Mouse (Mus musculus) testis, adult 2 months (tissue): Measurements from ENCODE around the gene Stat3. TPM values are rescaled to one million over a fixed set of nuclear protein-coding genes. Genes with fewer than 3 reads are reported as not detected.
A peak's percentile ranks its signal among the peaks of the same experiment; 100 is the strongest.

Experiments used
- H3K27ac ChIP-seq: fragments of 200-500 bp; 2 replicates; pipeline ENCODE4 v1.5.1; 2012; ENCODE audit warnings: low read depth, low read length; ENCODE audit not compliant: control insufficient read depth, insufficient read depth
- H3K27me3 ChIP-seq: fragments of 200-500 bp; 2 replicates; pipeline ENCODE4 v1.6.1; 2012; ENCODE audit warnings: mild to moderate bottlenecking, low read length, moderate library complexity; ENCODE audit not compliant: control insufficient read depth, insufficient read depth
- H3K36me3 ChIP-seq: fragments of 200-500 bp; 2 replicates; pipeline ENCODE4 v1.6.1; 2012; ENCODE audit warnings: mild to moderate bottlenecking, low read length; ENCODE audit not compliant: control insufficient read depth, insufficient read depth
- H3K4me1 ChIP-seq: fragments of 200-500 bp; 2 replicates; pipeline ENCODE4 v1.6.1; 2012; ENCODE audit warnings: low read length; ENCODE audit not compliant: control insufficient read depth, insufficient read depth
- H3K4me3 ChIP-seq: fragments of 200-500 bp; 2 replicates; pipeline ENCODE4 v1.5.1; 2012; ENCODE audit warnings: low read depth, mild to moderate bottlenecking, low read length, moderate library complexity, mixed read lengths; ENCODE audit not compliant: control insufficient read depth
- CTCF ChIP-seq: fragments of 200-500 bp; IDR thresholded peaks from 2 replicates; pipeline ENCODE4 v1.5.1; 2012; ENCODE audit warnings: low read depth, mild to moderate bottlenecking, inconsistent platforms, low read length, moderate library complexity; ENCODE audit not compliant: control insufficient read depth, insufficient read depth, insufficient replicate concordance
- POLR2A ChIP-seq: fragments of 200-500 bp; IDR thresholded peaks from 2 replicates; pipeline ENCODE4 v1.6.1; 2012; ENCODE audit warnings: low read depth, mild to moderate bottlenecking, inconsistent platforms, low read length, moderate library complexity; ENCODE audit not compliant: control insufficient read depth
- polyA plus RNA-seq: library from polyadenylated mRNA; depleted of rRNA; stranded (reverse); fragments of >200 nt; gene quantifications from 2 replicates; pipeline ENCODE4 v1.2.3, GENCODE M21; 2012

Gene Stat3
- polyA plus RNA-seq, 1 experiment = 25.0 TPM

GRCm38 (mm10) chr11:100905929-100906328, 33.4 kb downstream of the Stat3 start:
- H3K36me3 ChIP-seq = peaks cover 3% of the 10 kb centered on the region
- H3K27ac ChIP-seq = no peak overlapping the region
- no peak overlapping the region for H3K4me3 ChIP-seq
- no peaks in the 10 kb centered on the region for H3K4me1 ChIP-seq
- no peaks in the 10 kb centered on the region for H3K27me3 ChIP-seq
- TF ChIP-seq CTCF (no peak), POLR2A (no peak)

- peaks cover 3% of the 10 kb centered on the region for H3K36me3 ChIP-seq
- no peak for TF ChIP-seq CTCF
- TF ChIP-seq POLR2A = no peak
- H3K27ac ChIP-seq = no peak overlapping the region
- no peaks in the 10 kb centered on the region for H3K4me1 ChIP-seq
- no peaks in the 10 kb centered on the region for H3K27me3 ChIP-seq
- H3K4me3 ChIP-seq = no peak overlapping the region
Measured at GRCm38 (mm10) chr11:100904580-100905351, 34.6 kb downstream of the Stat3 start.

GRCm38 (mm10) chr11:100898441-100899199, 40.7 kb downstream of the Stat3 start:
- Histone ChIP-seq H3K36me3 (peaks cover 3% of the 10 kb centered on the region), H3K4me3 (no peak overlapping the region), H3K4me1 (no peaks in the 10 kb centered on the region), H3K27ac (no peak overlapping the region), H3K27me3 (no peaks in the 10 kb centered on the region)
- TF ChIP-seq CTCF = no peak
- no peak for TF ChIP-seq POLR2A

GRCm38 (mm10) chr11:100897294-100898231, 41.8 kb downstream of the Stat3 start:
- Histone ChIP-seq H3K27ac (no peak overlapping the region), H3K27me3 (no peaks in the 10 kb centered on the region), H3K4me3 (no peak overlapping the region), H3K4me1 (no peaks in the 10 kb centered on the region), H3K36me3 (peaks cover 3% of the 10 kb centered on the region)
- TF ChIP-seq POLR2A (no peak), CTCF (no peak)

GRCm38 (mm10) chr11:100896078-100896477, 43.3 kb downstream of the Stat3 start:
- Histone ChIP-seq H3K27me3 (no peaks in the 10 kb centered on the region), H3K27ac (no peak overlapping the region), H3K36me3 (peaks cover 3% of the 10 kb centered on the region), H3K4me1 (no peaks in the 10 kb centered on the region), H3K4me3 (no peak overlapping the region)
- TF ChIP-seq POLR2A = no peak
- TF ChIP-seq CTCF = no peak

GRCm38 (mm10) chr11:100894146-100894918, 45.0 kb downstream of the Stat3 start:
- no peaks in the 10 kb centered on the region for H3K27me3 ChIP-seq
- no peak overlapping the region for H3K27ac ChIP-seq
- peaks cover 3% of the 10 kb centered on the region for H3K36me3 ChIP-seq
- no peaks in the 10 kb centered on the region for H3K4me1 ChIP-seq
- H3K4me3 ChIP-seq = no peak overlapping the region
- TF ChIP-seq CTCF = no peak
- TF ChIP-seq POLR2A = no peak

GRCm38 (mm10) chr11:100893482-100893881, 45.9 kb downstream of the Stat3 start:
- Histone ChIP-seq H3K36me3 (peaks cover 3% of the 10 kb centered on the region), H3K4me1 (no peaks in the 10 kb centered on the region), H3K4me3 (no peak overlapping the region), H3K27me3 (no peaks in the 10 kb centered on the region), H3K27ac (no peak overlapping the region)
- TF ChIP-seq CTCF = peak; percentile 90; the same call in 1 of the 2 replicates
- TF ChIP-seq POLR2A = no peak
